Mouse (Mus musculus): Measurements from ENCODE around the gene Sdhaf3. TPM values are rescaled to one million over a fixed set of nuclear protein-coding genes. Genes with fewer than 3 reads are reported as not detected.
"Not testable (repeated sequence)": the region's sequence is repeated elsewhere in the genome, so short reads cannot be mapped to it uniquely, and the experiment has no call there.

Gene Sdhaf3
- polyA plus RNA-seq, 1 experiment from 2014 or later: 7.3 TPM

GRCm38 (mm10) chr6:6955395-6955763 is 425 bp upstream of the Sdhaf3 start:
- H3K4me3 ChIP-seq: peak overlapping the region; percentile 53
- peak overlapping the region; percentile 62 for H3K4me2 ChIP-seq (replicated peaks)
- ATAC-seq (ENCODE audit: insufficient number of reproducible peaks, insufficient read depth, low FRiP score, low TSS enrichment): peak; percentile 49
- H3K4me1 ChIP-seq: peaks cover 2% of the 10 kb centered on the region; the same call in 1 of the 2 replicates
- no peaks in the 10 kb centered on the region for H3K36me3 ChIP-seq
- H3K9me3 ChIP-seq: no peaks in the 10 kb centered on the region
- no peaks in the 10 kb centered on the region for H3K27me3 ChIP-seq
- WGBS: 39% methylated on average over 6 of the region's 6 CpGs
- peak overlapping the region; percentile 24; the same call in 1 of the 2 replicates for H3K9ac ChIP-seq
- H3K27ac ChIP-seq: peak overlapping the region; percentile 76

DNA sequence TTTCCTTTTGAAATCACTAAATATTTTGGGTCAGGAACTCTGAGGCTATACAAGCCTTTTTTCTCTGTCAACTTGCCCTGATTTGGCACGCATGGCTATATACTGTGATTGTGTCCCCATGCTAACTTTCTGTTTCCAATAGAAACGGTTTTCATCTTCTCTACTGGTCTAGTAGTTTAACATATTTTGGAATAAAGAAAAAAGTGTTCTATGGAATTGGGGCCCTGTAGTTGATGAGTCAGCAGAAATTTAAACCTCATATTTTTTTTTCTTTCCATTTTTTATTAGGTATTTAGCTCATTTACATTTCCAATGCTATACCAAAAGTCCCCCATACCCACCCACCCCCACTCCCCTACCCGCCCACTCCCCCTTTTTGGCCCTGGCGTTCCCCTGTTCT is 3.4 kb downstream of the Sdhaf3 start:
- H3K36me3 ChIP-seq; H3K27ac ChIP-seq; ATAC-seq (ENCODE audit: insufficient number of reproducible peaks, insufficient read depth, low FRiP score, low TSS enrichment); H3K9ac ChIP-seq; H3K9me3 ChIP-seq; H3K4me3 ChIP-seq; H3K27me3 ChIP-seq; H3K4me2 ChIP-seq (replicated peaks); H3K4me1 ChIP-seq: not testable (repeated sequence)
- WGBS: 94% methylated on average over 2 of the region's 4 CpGs

GRCm38 (mm10) chr6:6997226-6997946 is 41.6 kb downstream of the Sdhaf3 start:
- Histone ChIP-seq H3K27me3 (no peaks in the 10 kb centered on the region), H3K4me2 (replicated peaks) (no peak overlapping the region), H3K9ac (no peak overlapping the region), H3K4me1 (no peaks in the 10 kb centered on the region), H3K27ac (no peak overlapping the region), H3K9me3 (no peaks in the 10 kb centered on the region), H3K36me3 (no peaks in the 10 kb centered on the region), H3K4me3 (no peak overlapping the region)
- WGBS: 81% methylated on average over 4 of the region's 4 CpGs
- no peak for ATAC-seq (ENCODE audit: insufficient number of reproducible peaks, insufficient read depth, low FRiP score, low TSS enrichment)

DNA sequence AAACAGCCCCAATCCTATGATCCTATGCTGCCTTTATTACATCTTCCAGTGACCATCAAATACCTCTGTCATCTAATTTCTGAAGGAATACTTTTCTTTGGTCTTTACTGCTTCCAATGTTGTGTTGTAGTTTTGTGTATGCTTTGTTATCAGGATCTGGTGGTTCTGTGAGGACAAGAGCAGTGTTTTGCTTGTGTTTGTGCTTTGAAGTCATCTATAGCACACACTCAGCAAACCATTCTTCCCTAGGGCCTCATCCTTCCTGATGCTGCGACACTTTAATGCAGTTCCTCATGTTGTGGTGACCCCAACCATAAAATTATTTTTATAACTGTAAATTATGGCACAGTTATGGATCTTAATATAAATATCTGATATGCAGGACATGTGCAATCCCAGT is 42.2 kb downstream of the Sdhaf3 start:
- Histone ChIP-seq H3K9me3 (no peaks in the 10 kb centered on the region), H3K27me3 (no peaks in the 10 kb centered on the region), H3K36me3 (no peaks in the 10 kb centered on the region), H3K4me1 (no peaks in the 10 kb centered on the region), H3K9ac (no peak overlapping the region), H3K27ac (no peak overlapping the region), H3K4me3 (no peak overlapping the region), H3K4me2 (replicated peaks) (no peak overlapping the region)
- no peak for ATAC-seq (ENCODE audit: insufficient number of reproducible peaks, insufficient read depth, low FRiP score, low TSS enrichment)
- 95% methylated on average over 1 of the region's 1 CpGs for WGBS

DNA sequence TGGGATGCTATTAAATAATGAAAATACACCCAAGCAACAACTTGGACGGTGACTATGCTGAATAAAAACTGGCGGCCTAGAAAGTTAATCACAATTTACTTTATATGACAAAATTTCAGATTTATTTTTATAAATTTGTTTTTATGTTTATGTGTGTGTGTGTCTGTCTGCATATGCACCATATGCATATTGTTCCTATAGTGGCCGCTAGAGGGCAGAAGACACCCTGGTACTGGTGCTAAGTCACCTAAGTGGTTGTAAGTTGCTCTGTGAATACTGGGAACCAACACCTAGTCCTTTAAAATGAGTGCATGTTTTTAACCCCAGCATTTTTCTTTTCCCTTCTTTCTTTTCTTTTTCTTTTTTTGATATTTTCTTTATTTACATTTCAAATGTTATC is 43.2 kb downstream of the Sdhaf3 start:
- 89% methylated on average over 3 of the region's 3 CpGs for WGBS
- no peaks in the 10 kb centered on the region for H3K36me3 ChIP-seq
- no peak overlapping the region for H3K4me3 ChIP-seq

GRCm38 (mm10) chr6:7003085-7003484 is 47.3 kb downstream of the Sdhaf3 start:
- Histone ChIP-seq H3K4me3 (no peak overlapping the region), H3K36me3 (no peaks in the 10 kb centered on the region), H3K4me2 (replicated peaks) (no peak overlapping the region), H3K27me3 (no peaks in the 10 kb centered on the region), H3K9ac (no peak overlapping the region), H3K4me1 (no peaks in the 10 kb centered on the region), H3K9me3 (no peaks in the 10 kb centered on the region), H3K27ac (no peak overlapping the region)
- WGBS: 69% methylated on average over 3 of the region's 4 CpGs
- no peak for ATAC-seq (ENCODE audit: insufficient number of reproducible peaks, insufficient read depth, low FRiP score, low TSS enrichment)

More for the DNA sequence above, 43.2 kb downstream of the Sdhaf3 start:
- Histone ChIP-seq H3K4me2 (replicated peaks) (no peak overlapping the region), H3K27ac (no peak overlapping the region), H3K4me1 (no peaks in the 10 kb centered on the region), H3K9ac (no peak overlapping the region), H3K27me3 (no peaks in the 10 kb centered on the region), H3K9me3 (no peaks in the 10 kb centered on the region)
- no peak for ATAC-seq (ENCODE audit: insufficient number of reproducible peaks, insufficient read depth, low FRiP score, low TSS enrichment)

GRCm38 (mm10) chr6:7004005-7004404 is 48.2 kb downstream of the Sdhaf3 start:
- 69% methylated on average over 2 of the region's 2 CpGs for WGBS
- Histone ChIP-seq H3K4me1 (no peaks in the 10 kb centered on the region), H3K27ac (no peak overlapping the region), H3K4me2 (replicated peaks) (no peak overlapping the region), H3K9me3 (no peaks in the 10 kb centered on the region), H3K4me3 (no peak overlapping the region), H3K36me3 (no peaks in the 10 kb centered on the region), H3K9ac (no peak overlapping the region), H3K27me3 (no peaks in the 10 kb centered on the region)
- ATAC-seq (ENCODE audit: insufficient number of reproducible peaks, insufficient read depth, low FRiP score, low TSS enrichment): no peak

DNA sequence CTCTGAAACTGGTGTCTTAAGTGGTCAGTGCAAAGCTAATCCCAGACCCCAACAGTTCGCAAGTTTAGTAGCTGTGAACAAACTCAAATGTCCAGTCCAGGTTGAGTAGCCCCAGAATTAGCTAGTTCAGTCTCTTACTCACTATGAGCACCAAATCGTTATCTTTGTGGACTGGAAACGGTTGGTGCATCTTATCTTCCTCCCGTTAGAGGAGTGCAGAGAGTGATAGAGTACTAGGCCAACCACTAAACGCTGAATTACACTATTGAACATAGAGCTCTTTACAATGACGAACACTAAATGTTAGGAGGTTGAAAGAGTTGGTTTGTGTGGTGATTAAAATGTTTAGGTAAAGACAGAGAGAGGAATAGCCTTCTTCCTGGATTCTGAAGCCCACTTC is 82.3 kb downstream of the Sdhaf3 start:
- H3K36me3 ChIP-seq: no peaks in the 10 kb centered on the region
- no peak overlapping the region for H3K4me2 ChIP-seq (replicated peaks)
- H3K9ac ChIP-seq: no peak overlapping the region
- H3K4me3 ChIP-seq: no peak overlapping the region
- H3K4me1 ChIP-seq: no peaks in the 10 kb centered on the region
- no peaks in the 10 kb centered on the region for H3K9me3 ChIP-seq
- H3K27me3 ChIP-seq: no peaks in the 10 kb centered on the region
- no peak overlapping the region for H3K27ac ChIP-seq
- WGBS: 89% methylated on average over 6 of the region's 6 CpGs
- no peak for ATAC-seq (ENCODE audit: insufficient number of reproducible peaks, insufficient read depth, low FRiP score, low TSS enrichment)

GRCm38 (mm10) chr6:7038835-7039234 is 83.0 kb downstream of the Sdhaf3 start:
- no peaks in the 10 kb centered on the region for H3K4me1 ChIP-seq
- H3K27me3 ChIP-seq: no peaks in the 10 kb centered on the region
- H3K27ac ChIP-seq: no peak overlapping the region
- no peaks in the 10 kb centered on the region for H3K36me3 ChIP-seq
- H3K4me3 ChIP-seq: no peak overlapping the region
- ATAC-seq (ENCODE audit: insufficient number of reproducible peaks, insufficient read depth, low FRiP score, low TSS enrichment): no peak
- 90% methylated on average over 5 of the region's 5 CpGs for WGBS
- no peaks in the 10 kb centered on the region for H3K9me3 ChIP-seq
- H3K9ac ChIP-seq: no peak overlapping the region
- no peak overlapping the region for H3K4me2 ChIP-seq (replicated peaks)

DNA sequence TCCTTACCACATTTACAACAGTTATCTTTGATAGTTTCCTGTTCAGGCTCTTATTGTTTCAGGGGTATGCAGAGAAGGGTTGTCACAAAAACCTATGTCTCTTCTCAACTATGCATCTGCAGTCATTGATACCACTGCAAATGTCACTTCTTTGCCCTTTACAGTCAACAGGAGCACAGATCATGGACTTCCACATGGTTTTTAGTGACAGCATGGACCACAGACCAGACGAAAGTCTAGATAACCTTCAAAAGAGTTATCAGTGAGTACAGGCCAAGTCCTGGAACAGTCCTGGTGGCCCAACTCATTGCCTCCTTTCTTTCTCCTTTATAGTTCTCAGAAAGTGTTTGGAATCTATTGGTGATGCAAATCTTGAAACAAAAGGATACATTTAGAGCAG is 86.1 kb downstream of the Sdhaf3 start:
- Histone ChIP-seq H3K27me3 (no peaks in the 10 kb centered on the region), H3K36me3 (no peaks in the 10 kb centered on the region), H3K9ac (no peak overlapping the region), H3K4me3 (no peak overlapping the region), H3K27ac (no peak overlapping the region), H3K4me2 (replicated peaks) (no peak overlapping the region), H3K4me1 (no peaks in the 10 kb centered on the region), H3K9me3 (no peaks in the 10 kb centered on the region)
- ATAC-seq (ENCODE audit: insufficient number of reproducible peaks, insufficient read depth, low FRiP score, low TSS enrichment): no peak
- 84% methylated on average over 1 of the region's 1 CpGs for WGBS

GRCm38 (mm10) chr6:7062819-7063218 is 107.0 kb downstream of the Sdhaf3 start:
- Histone ChIP-seq H3K27ac (no peak overlapping the region), H3K4me1 (no peaks in the 10 kb centered on the region), H3K36me3 (no peaks in the 10 kb centered on the region), H3K9me3 (no peaks in the 10 kb centered on the region), H3K9ac (no peak overlapping the region), H3K4me3 (no peak overlapping the region), H3K4me2 (replicated peaks) (no peak overlapping the region), H3K27me3 (no peaks in the 10 kb centered on the region)
- 90% methylated on average over 3 of the region's 3 CpGs for WGBS
- no peak for ATAC-seq (ENCODE audit: insufficient number of reproducible peaks, insufficient read depth, low FRiP score, low TSS enrichment)

DNA sequence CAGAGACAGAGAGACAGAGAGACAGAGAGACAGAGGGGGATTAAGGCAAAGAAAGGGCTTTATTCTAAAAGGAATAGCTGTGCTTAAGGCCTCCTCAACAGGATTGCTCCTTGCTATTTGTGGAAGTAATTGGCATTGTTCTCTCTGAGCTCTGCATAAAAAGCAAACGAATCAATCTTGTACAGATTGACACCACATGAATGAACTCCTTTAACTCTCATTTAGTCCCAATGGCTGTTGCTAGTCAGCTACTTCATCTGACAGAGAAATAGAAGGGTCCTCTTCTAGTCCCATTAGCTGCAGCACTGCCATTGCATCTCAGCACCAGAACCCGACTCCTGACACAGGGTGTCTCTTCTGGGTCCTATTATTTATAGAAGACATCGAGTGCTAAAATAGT is 113.0 kb downstream of the Sdhaf3 start:
- H3K9ac ChIP-seq: no peak overlapping the region
- H3K27me3 ChIP-seq: no peaks in the 10 kb centered on the region
- ATAC-seq (ENCODE audit: insufficient number of reproducible peaks, insufficient read depth, low FRiP score, low TSS enrichment): no peak
- no peaks in the 10 kb centered on the region for H3K36me3 ChIP-seq
- no peak overlapping the region for H3K27ac ChIP-seq
- H3K4me3 ChIP-seq: no peak overlapping the region
- WGBS: 62% methylated on average over 3 of the region's 3 CpGs
- H3K4me1 ChIP-seq: no peaks in the 10 kb centered on the region
- H3K4me2 ChIP-seq (replicated peaks): no peak overlapping the region
- no peaks in the 10 kb centered on the region for H3K9me3 ChIP-seq

All from embryonic facial prominence, embryonic 12.5 days (tissue).